In genomic region chr8:120614491-120614890, GRCm38 (mm10) we compare ENCODE assay signal across 16 mouse cellular contexts. TPM values are rescaled to one million over a fixed set of nuclear protein-coding genes. Genes with fewer than 3 reads are reported as not detected.
"Had no signal": no experiment of that assay in that cellular context is flagged by ENCODE, and none has a peak within 500 bp of the region (broad histone marks: within the 10 kb centered on the region; RNA-seq: fewer than 3 reads in every experiment).

No protein-coding gene starts in this region.

- H3K9me3 ChIP-seq: midbrain, embryonic 10.5 days; midbrain, embryonic 12.5 days; neural tube, embryonic 13.5 days; neural tube, embryonic 15.5 days had no signal

- H3K27ac ChIP-seq: midbrain, embryonic 10.5 days; midbrain, embryonic 12.5 days; neural tube, embryonic 13.5 days; neural tube, embryonic 15.5 days had no signal

- H3K4me3 ChIP-seq: midbrain, embryonic 10.5 days; midbrain, embryonic 12.5 days; myocyte; neural tube, embryonic 13.5 days; neural tube, embryonic 15.5 days had no signal

- DNase-seq: lung, adult 18-20 months; lung, embryonic 14.5 days; lung, postnatal 10 days; lung, postnatal 4 days; midbrain, embryonic 14.5 days; right cerebral cortex, postnatal 14 days; thymus, adult 2 months; thymus, postnatal 25 days; thymus, postnatal 4 days had no signal

- H3K4me2 ChIP-seq: lung, embryonic 14.5 days; midbrain, embryonic 12.5 days; neural tube, embryonic 13.5 days; neural tube, embryonic 15.5 days had no signal

- H3K36me3 ChIP-seq: midbrain, embryonic 10.5 days; midbrain, embryonic 12.5 days; neural tube, embryonic 13.5 days; neural tube, embryonic 15.5 days had no signal

- H3K9ac ChIP-seq: lung, embryonic 14.5 days; midbrain, embryonic 12.5 days; neural tube, embryonic 13.5 days; neural tube, embryonic 15.5 days had no signal

- ATAC-seq: midbrain, embryonic 16.5 days had no signal

- H3K27me3 ChIP-seq: neural tube, embryonic 13.5 days had no signal

RNA-seq across cellular contexts. Expression of gene 1190005I06Rik, which starts 32.9 kb away (rescaled TPM):
- total RNA-seq: megakaryocyte-erythroid progenitor cell, adult 5-6 weeks had no signal

RNA-seq across cellular contexts. Expression of gene Gm27021, which starts 53.4 kb away (rescaled TPM):
- total RNA-seq: megakaryocyte-erythroid progenitor cell, adult 5-6 weeks had no signal
